Mouse (Mus musculus) natural killer cell, adult 2 months (primary cell): ENCODE data around the gene Olfr137.

Experiments used
- DNase-seq, 2 experiments: peaks; one replicate each; pipeline ENCODE4 v3.0.0; 2022; ENCODE audit warnings: low spot score in 2 of 2

Gene Olfr137

DNA sequence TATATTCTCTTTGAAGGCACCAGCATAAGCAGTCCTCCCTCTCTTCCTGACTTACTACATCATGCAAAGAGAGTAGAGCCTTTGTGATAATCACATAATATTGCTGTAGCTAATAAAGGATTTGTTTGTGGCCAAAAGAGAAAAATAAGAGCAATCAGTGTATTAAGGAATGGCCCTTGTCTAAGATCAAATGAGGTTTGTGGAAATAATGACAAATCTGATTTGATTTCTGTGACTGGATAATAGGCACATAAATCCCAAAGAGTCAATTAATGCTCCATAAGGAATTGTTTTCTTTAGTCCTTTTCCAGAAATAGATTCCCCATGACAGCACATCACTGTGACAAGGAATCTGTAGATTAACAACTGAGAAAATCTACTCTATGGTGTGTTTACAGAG lies at the start of gene Olfr137:
Gene Olfr137 (minus strand): TSS at position 101 of the 400 bp plus-strand sequence.
- no peak for DNase-seq

GRCm38 (mm10) chr17:38329531-38329930 lies 22.2 kb upstream of the Olfr137 start, which contains the start of gene Olfr136:
Olfr136 (plus strand) TSS chr17:38329831.
- DNase-seq = no peak

GRCm38 (mm10) chr17:38260735-38261134 lies 46.6 kb downstream of the Olfr137 start, which contains the start of gene Olfr138:
Olfr138 (plus strand) TSS chr17:38261035.
- no peak for DNase-seq
